Mouse (Mus musculus) CD4-positive, CD25-positive, alpha-beta regulatory T cell, adult 4 months (primary cell): ENCODE data around the gene Ramp2. TPM values are rescaled to one million over a fixed set of nuclear protein-coding genes. Genes with fewer than 3 reads are reported as not detected.

Source experiments
- ATAC-seq: one replicate; pipeline ENCODE4 v1.8.0; 2017
- polyA plus RNA-seq, 2 experiments: library from polyadenylated mRNA; unstranded; fragments of 100-300 nt; shearing (Covaris generic); gene quantifications; one replicate each; pipeline ENCODE4 v1.2.1; 2017

Ramp2 gene
- polyA plus RNA-seq, 2 experiments from 2014 or later = not detected

GRCm38 (mm10) chr11:101236782-101237181 is 9.0 kb upstream of the Ramp2 start:
- ATAC-seq = no peak

GRCm38 (mm10) chr11:101238071-101238647 is 7.7 kb upstream of the Ramp2 start:
- no peak for ATAC-seq

- ATAC-seq = no peak
Measured at GRCm38 (mm10) chr11:101245071-101245470, 757 bp upstream of the Ramp2 start.

GRCm38 (mm10) chr11:101246702-101247012 is 829 bp downstream of the Ramp2 start:
- no peak for ATAC-seq

GRCm38 (mm10) chr11:101247521-101248030 is 1.7 kb downstream of the Ramp2 start:
- ATAC-seq = no peak

GRCm38 (mm10) chr11:101248258-101248994 is 2.6 kb downstream of the Ramp2 start:
- ATAC-seq = peak; percentile 33

- no peak for ATAC-seq
Measured at GRCm38 (mm10) chr11:101251031-101251430, 5.2 kb downstream of the Ramp2 start.

- ATAC-seq = no peak
Measured at GRCm38 (mm10) chr11:101252941-101253340, 7.1 kb downstream of the Ramp2 start.

- peak; percentile 97 for ATAC-seq
Measured at GRCm38 (mm10) chr11:101253613-101254389, 8.0 kb downstream of the Ramp2 start, which contains the start of gene Vps25. Gene Vps25, plus strand, starts transcription at chr11:101253707.

- no peak for ATAC-seq
Measured at GRCm38 (mm10) chr11:101255826-101256775, 10.3 kb downstream of the Ramp2 start.

GRCm38 (mm10) chr11:101259261-101259712 is 13.5 kb downstream of the Ramp2 start:
- ATAC-seq = no peak

GRCm38 (mm10) chr11:101259948-101260825 is 14.4 kb downstream of the Ramp2 start, which contains the start of gene Wnk4:
Gene Wnk4, plus strand, starts transcription at chr11:101260567.
- no peak for ATAC-seq

GRCm38 (mm10) chr11:101260826-101261380 is 15.1 kb downstream of the Ramp2 start:
- no peak for ATAC-seq

- no peak for ATAC-seq
Measured at GRCm38 (mm10) chr11:101262272-101262967, 16.6 kb downstream of the Ramp2 start.

- no peak for ATAC-seq
Measured at GRCm38 (mm10) chr11:101263138-101263988, 17.5 kb downstream of the Ramp2 start.

GRCm38 (mm10) chr11:101263989-101264280 is 18.1 kb downstream of the Ramp2 start:
- ATAC-seq = no peak

- no peak for ATAC-seq
Measured at GRCm38 (mm10) chr11:101264954-101265471, 19.2 kb downstream of the Ramp2 start.

GRCm38 (mm10) chr11:101265906-101266305 is 20.1 kb downstream of the Ramp2 start:
- no peak for ATAC-seq

GRCm38 (mm10) chr11:101269577-101270116 is 23.8 kb downstream of the Ramp2 start:
- ATAC-seq = no peak
